Mouse (Mus musculus) ES-Bruce4 (cell line): Measurements from ENCODE around the gene Gm11937.

ENCODE experiments used
- EP300 ChIP-seq: IDR thresholded peaks from 2 replicates; pipeline ENCODE4 v1.6.1; 2011; ENCODE audit warnings: low read depth, low read length; ENCODE audit not compliant: insufficient read depth
- POLR2A ChIP-seq: IDR thresholded peaks from one replicate; pipeline ENCODE4 v1.8.1; 2011; ENCODE audit warnings: low read length; ENCODE audit not compliant: insufficient read depth

GRCm38 (mm10) chr11:99630890-99631289, 20.9 kb upstream of the Gm11937 start:
- TF ChIP-seq POLR2A (no peak), EP300 (no peak)
